12 mouse cellular contexts compared by ENCODE assay signal in the genomic region with DNA sequence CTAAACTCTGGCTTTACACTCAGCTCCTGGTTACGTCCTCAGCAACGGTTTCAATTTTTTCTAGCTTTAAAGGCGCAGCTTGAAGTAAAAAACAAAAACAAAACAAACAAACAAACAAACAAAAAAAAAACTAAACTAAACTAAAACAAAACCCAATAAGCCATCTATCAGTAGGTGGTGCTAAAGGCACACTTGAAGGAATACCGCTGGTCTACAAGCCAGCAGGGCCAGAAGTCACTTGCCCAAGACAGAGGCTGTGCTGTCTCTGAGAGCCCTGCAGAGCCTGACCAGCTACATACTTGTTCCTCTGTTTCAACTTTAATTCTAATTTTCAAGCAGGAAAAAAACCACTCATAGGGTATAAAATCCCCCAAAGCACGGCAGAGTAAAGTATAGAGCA. TPM values are rescaled to one million over a fixed set of nuclear protein-coding genes. Genes with fewer than 3 reads are reported as not detected.
A peak's percentile ranks its signal among the peaks of the same experiment; 100 is the strongest.
DNase-seq lines count a peak whose midpoint lies in the region; TF ChIP-seq lines count a peak whose summit lies in the region.
"Had no signal": no experiment of that assay in that cellular context is flagged by ENCODE, and none has a peak within 500 bp of the region (broad histone marks: within the 10 kb centered on the region; RNA-seq: fewer than 3 reads in every experiment).

No protein-coding gene starts in this region.

- peak; percentile 27 to 29 for DNase-seq in cerebellum, postnatal 14 days
- DNase-seq in cerebellum, adult 8-10 months: no peak
- DNase-seq in left cerebral cortex, adult 2 months (ENCODE audit: extremely low spot score in 1 of 2, low spot score in 2 of 2): no peak
- DNase-seq in left cerebral cortex, postnatal 4 days: no peak
- DNase-seq in brain, adult 2 months (ENCODE audit: low read depth, low spot score): peak; percentile 50
- DNase-seq in retina, postnatal 1 day: peak; percentile 34
- no peak for DNase-seq in left cerebral cortex, postnatal 36 days (ENCODE audit: low spot score in 2 of 2)
- no peak for DNase-seq in right cerebral cortex, postnatal 36 days (ENCODE audit: low spot score in 2 of 2)
- DNase-seq: cerebellum, adult 11-12 months; right cerebral cortex, adult 18-20 months had no signal

- intact Hi-C loops in left cerebral cortex, adult 2 months (cut with DNase I): loop anchor here (2.0 kb wide), 1 partner anchor 45 kb away; no protein-coding TSS in a partner anchor
- intact Hi-C loops in left cerebral cortex, postnatal 4 days (cut with DNase I): no loop called here
- intact Hi-C loops in left cerebral cortex, postnatal 36 days (cut with DNase I): loop anchor here (1.0 kb wide), 1 partner anchor 46 kb away; no protein-coding TSS in a partner anchor

- H3K27ac ChIP-seq in left cerebral cortex, adult 2 months: no peak overlapping the region
- H3K27ac ChIP-seq: hindbrain, embryonic 12.5 days; midbrain, embryonic 13.5 days had no signal

- peak; percentile 57 for TF ChIP-seq CTCF in left cerebral cortex, adult 2 months (IDR thresholded peaks at IDR 0.05)

- no peak overlapping the region for H3K4me3 ChIP-seq in left cerebral cortex, adult 2 months
- H3K4me3 ChIP-seq: hindbrain, embryonic 12.5 days; midbrain, embryonic 13.5 days had no signal

RNA-seq across cellular contexts. Expression of gene Ehhadh, which starts 17.9 kb away (rescaled TPM):
- 1 to 10 TPM; 1.3 to 2.0 TPM for total RNA-seq in left cerebral cortex, adult 2 months (2021)
- total RNA-seq in left cerebral cortex, postnatal 4 days (2021): 1 to 10 TPM; 1.1 to 1.5 TPM
- total RNA-seq in left cerebral cortex, postnatal 36 days (2021): 1 to 10 TPM; 1.9 to 2.0 TPM

RNA-seq across cellular contexts. Expression of gene Map3k13, which starts 24.5 kb away (rescaled TPM):
- 10 to 100 TPM; 15.3 to 19.0 TPM for total RNA-seq in left cerebral cortex, adult 2 months (2021)
- total RNA-seq in left cerebral cortex, postnatal 4 days (2021): 10 to 100 TPM; 12.0 to 13.9 TPM
- 10 to 100 TPM; 13.6 to 16.8 TPM for total RNA-seq in left cerebral cortex, postnatal 36 days (2021)

Comparison
In these comparisons a context has a peak if more than half of its experiments do, and no peak if none do; other contexts are left out.
1. DNase-seq: peak in cerebellum, postnatal 14 days (2 of 2), brain, adult 2 months (single experiment) and retina, postnatal 1 day (single experiment); none in cerebellum, adult 8-10 months (single experiment), left cerebral cortex, adult 2 months (0 of 2), left cerebral cortex, postnatal 4 days (single experiment), left cerebral cortex, postnatal 36 days (0 of 2) and right cerebral cortex, postnatal 36 days (0 of 2).